Mouse (Mus musculus) forebrain, embryonic 14.5 days (tissue): Measurements from ENCODE around the gene Reep3. TPM values are rescaled to one million over a fixed set of nuclear protein-coding genes. Genes with fewer than 3 reads are reported as not detected.

Experiments
- ATAC-seq: fragments of 200-750 bp; cut with Nextera tagmentation; 2 replicates; pipeline ENCODE4 v1.8.0; 2017; ENCODE audit warnings: mild to moderate bottlenecking, moderate library complexity
- DNase-seq: peaks from one replicate; pipeline ENCODE4 v3.0.0-alpha.2; 2015; ENCODE audit warnings: low spot score
- H3K27ac ChIP-seq: fragments of 300-500 bp; sonication (generic); 2 replicates; pipeline ENCODE4 v1.5.1; 2014; ENCODE audit warnings: low read depth, mild to moderate bottlenecking, control low read depth, low read length, moderate library complexity
- H3K27me3 ChIP-seq: fragments of 300-500 bp; sonication (generic); replicated peaks from 2 replicates; pipeline ENCODE4 v1.6.1; 2014; ENCODE audit warnings: low read length, control low read depth, mixed read lengths; ENCODE audit not compliant: control insufficient read depth, insufficient read depth
- H3K36me3 ChIP-seq: fragments of 300-500 bp; sonication (generic); 2 replicates; pipeline ENCODE4 v1.6.1; 2014; ENCODE audit warnings: low read length, control low read depth; ENCODE audit not compliant: control insufficient read depth, insufficient read depth
- H3K4me1 ChIP-seq: fragments of 300-500 bp; sonication (generic); 2 replicates; pipeline ENCODE4 v1.6.1; 2014; ENCODE audit warnings: antibody characterized with exemption, low read length, control low read depth; ENCODE audit not compliant: control insufficient read depth, insufficient read depth
- H3K4me2 ChIP-seq: fragments of 300-500 bp; sonication (generic); 2 replicates; pipeline ENCODE4 v1.6.1; 2014; ENCODE audit warnings: mild to moderate bottlenecking, control low read depth, low read length
- H3K4me3 ChIP-seq: fragments of 300-500 bp; sonication (generic); 2 replicates; pipeline ENCODE4 v1.5.1; 2014; ENCODE audit warnings: low read depth, low read length, control low read depth
- H3K9ac ChIP-seq: fragments of 300-500 bp; sonication (generic); 2 replicates; pipeline ENCODE4 v1.6.1; 2014; ENCODE audit warnings: mild to moderate bottlenecking, low read length, control low read depth, moderate library complexity
- H3K9me3 ChIP-seq: fragments of 300-500 bp; sonication (generic); replicated peaks from 2 replicates; pipeline ENCODE4 v1.6.1; 2016; ENCODE audit warnings: low read length, control low read depth, mixed read lengths; ENCODE audit not compliant: control insufficient read depth
- WGBS: fragments of 180-500 bp; shearing (Covaris S2); extraction: QIAGEN DNeasy Blood & Tissue Kit; methylation state at CpG from one replicate; pipeline ENCODE4 v1.1.7; 2014; 5-methylcytosine and 5-hydroxymethylcytosine counted together
- polyA plus RNA-seq: library from polyadenylated mRNA; unstranded; fragments of >200 nt; fragmentation: Nextera tagmentation; extraction: Ambion mirVana; gene quantifications from 2 replicates; pipeline ENCODE4 v1.2.1, GENCODE M21; 2014

The Reep3 gene
- 26.7 and 28.6 TPM in 2 replicates for polyA plus RNA-seq

- under 1% methylated on average over 68 of the region's 97 CpGs for whole genome bisulfite sequencing
- Histone ChIP-seq H3K9me3 (no peaks in the 10 kb centered on the region), H3K4me1 (peaks cover 29% of the 10 kb centered on the region)
Measured at GRCm38 (mm10) chr10:67096621-67097436, at the start of gene Reep3. Gene Reep3, minus strand, starts transcription at chr10:67096945.

DNA sequence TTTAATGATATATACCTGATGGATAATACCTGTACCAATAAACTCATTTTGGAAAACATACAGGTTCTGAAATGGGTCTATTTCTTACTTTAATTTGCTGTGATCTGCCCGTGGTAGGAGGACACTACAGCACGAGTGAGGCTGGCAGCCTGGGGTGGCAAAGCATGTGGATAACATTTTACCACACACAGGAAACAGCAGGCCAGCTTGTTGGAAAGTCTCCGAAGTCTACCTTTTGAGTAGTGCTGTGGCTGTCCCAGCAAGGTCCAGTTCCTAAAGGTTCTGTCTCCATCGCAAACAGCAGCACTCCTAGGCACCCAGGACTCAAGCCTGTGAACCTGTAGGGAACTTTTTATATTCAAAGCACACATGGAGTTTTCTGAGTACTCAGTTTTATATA, 48.9 kb upstream of the Reep3 start:
- Histone ChIP-seq H3K4me1 (no peaks in the 10 kb centered on the region), H3K4me3 (no peak overlapping the region), H3K9me3 (no peaks in the 10 kb centered on the region), H3K36me3 (no peaks in the 10 kb centered on the region), H3K9ac (no peak overlapping the region), H3K27ac (no peak overlapping the region), H3K4me2 (no peak overlapping the region), H3K27me3 (no peaks in the 10 kb centered on the region)
- ATAC-seq (no peak), DNase-seq (no peak)
- 89% methylated on average over 4 of the region's 4 CpGs for WGBS

More at GRCm38 (mm10) chr10:67096621-67097436, at the start of gene Reep3:
- 0 out of 2 replicates have a peak, but pooled peaks cover 2% of the 10 kb centered on the region for H3K36me3 ChIP-seq
- DNase-seq (peak; percentile 74), ATAC-seq (peak; percentile 88)
- H3K27me3 ChIP-seq: no peaks in the 10 kb centered on the region
- peak within 1 kb of the TSS; percentile 92 for H3K4me3 ChIP-seq
- peak within 1 kb of the TSS; percentile 99 for H3K9ac ChIP-seq
- peak within 1 kb of the TSS; percentile 53 for H3K4me2 ChIP-seq
- H3K27ac ChIP-seq: peak within 1 kb of the TSS; percentile 100

- Histone ChIP-seq H3K9ac (no peak overlapping the region), H3K27ac (no peak overlapping the region), H3K36me3 (no peaks in the 10 kb centered on the region), H3K9me3 (no peaks in the 10 kb centered on the region), H3K4me3 (no peak overlapping the region), H3K27me3 (no peaks in the 10 kb centered on the region), H3K4me1 (no peaks in the 10 kb centered on the region), H3K4me2 (no peak overlapping the region)
- DNase-seq (no peak), ATAC-seq (no peak)
- WGBS: 66% methylated on average over 2 of the region's 2 CpGs
Measured at GRCm38 (mm10) chr10:67144269-67144668, 47.5 kb upstream of the Reep3 start.

- H3K9ac ChIP-seq: no peak overlapping the region
- ATAC-seq (no peak), DNase-seq (peak; percentile 21)
- H3K9me3 ChIP-seq: no peaks in the 10 kb centered on the region
- H3K4me3 ChIP-seq: no peak overlapping the region
- H3K36me3 ChIP-seq: no peaks in the 10 kb centered on the region
- no peaks in the 10 kb centered on the region for H3K27me3 ChIP-seq
- H3K27ac ChIP-seq: no peak overlapping the region
- no peaks in the 10 kb centered on the region for H3K4me1 ChIP-seq
- H3K4me2 ChIP-seq: no peak overlapping the region
Measured at GRCm38 (mm10) chr10:67143661-67144060, 46.9 kb upstream of the Reep3 start.

DNA sequence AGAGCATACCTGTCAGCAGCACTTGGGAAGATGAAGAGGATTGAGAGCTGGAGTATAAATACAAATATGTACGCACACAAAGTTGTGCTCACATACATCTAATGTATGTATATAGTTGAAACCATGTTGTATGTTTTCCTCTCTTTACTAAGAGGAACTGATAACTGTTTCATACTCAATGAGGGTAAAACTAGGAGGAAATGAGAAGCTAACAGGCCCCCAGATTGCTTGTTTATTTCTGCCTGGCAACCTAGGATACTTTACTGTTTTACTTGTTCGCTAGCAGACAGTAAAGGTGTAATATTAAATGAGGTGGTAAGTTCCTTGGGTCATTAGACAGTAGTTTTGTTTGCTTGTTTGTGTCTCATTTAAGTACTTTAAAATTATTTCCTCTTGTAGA, 40.7 kb upstream of the Reep3 start:
- H3K27ac ChIP-seq: no peak overlapping the region
- no peak for DNase-seq
- no peaks in the 10 kb centered on the region for H3K9me3 ChIP-seq
- no peaks in the 10 kb centered on the region for H3K4me1 ChIP-seq
- no peak overlapping the region for H3K4me2 ChIP-seq
- H3K9ac ChIP-seq: no peak overlapping the region
- ATAC-seq: no peak
- no peak overlapping the region for H3K4me3 ChIP-seq
- H3K27me3 ChIP-seq: no peaks in the 10 kb centered on the region
- 95% methylated on average over 2 of the region's 2 CpGs for WGBS
- H3K36me3 ChIP-seq: no peaks in the 10 kb centered on the region

DNA sequence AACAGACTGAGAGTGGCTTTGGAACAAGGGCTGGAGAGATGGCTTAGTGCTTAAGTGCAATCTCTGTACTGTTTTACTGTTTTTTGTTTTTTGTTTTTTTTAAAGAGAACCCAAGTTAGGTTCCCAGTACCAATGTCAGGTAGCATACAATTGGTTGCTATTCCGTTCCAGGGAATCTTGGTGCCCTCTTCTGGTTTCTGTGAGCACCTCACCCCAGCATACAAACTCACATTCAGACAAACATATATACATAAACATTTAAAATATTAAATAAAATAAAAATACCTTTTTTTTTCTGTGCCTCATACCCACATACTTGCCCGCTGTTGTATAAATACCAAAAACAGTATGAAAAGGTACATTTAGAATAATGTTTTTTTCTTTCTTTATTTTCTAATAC, 37.6 kb upstream of the Reep3 start:
- Histone ChIP-seq H3K9ac (no peak overlapping the region), H3K4me3 (no peak overlapping the region), H3K4me2 (no peak overlapping the region), H3K27me3 (no peaks in the 10 kb centered on the region), H3K27ac (no peak overlapping the region), H3K9me3 (no peaks in the 10 kb centered on the region), H3K4me1 (0 out of 2 replicates have a peak, but pooled peaks cover 2% of the 10 kb centered on the region), H3K36me3 (no peaks in the 10 kb centered on the region)
- ATAC-seq (no peak), DNase-seq (no peak)
- 91% methylated on average over 2 of the region's 2 CpGs for WGBS

- DNase-seq (no peak), ATAC-seq (no peak)
- no peaks in the 10 kb centered on the region for H3K27me3 ChIP-seq
- H3K4me1 ChIP-seq: peaks cover 2% of the 10 kb centered on the region; the same call in 1 of the 2 replicates
- no peak overlapping the region for H3K27ac ChIP-seq
- 88% methylated on average over 1 of the region's 1 CpGs for WGBS
- H3K9ac ChIP-seq: no peak overlapping the region
- H3K4me3 ChIP-seq: no peak overlapping the region
- H3K9me3 ChIP-seq: no peaks in the 10 kb centered on the region
- no peaks in the 10 kb centered on the region for H3K36me3 ChIP-seq
- H3K4me2 ChIP-seq: no peak overlapping the region
Measured at GRCm38 (mm10) chr10:67131709-67132108, 35.0 kb upstream of the Reep3 start.

- no peaks in the 10 kb centered on the region for H3K9me3 ChIP-seq
- H3K9ac ChIP-seq: no peak overlapping the region
- no peak overlapping the region for H3K4me2 ChIP-seq
- ATAC-seq (no peak), DNase-seq (no peak)
- peaks cover 5% of the 10 kb centered on the region; the same call in 1 of the 2 replicates for H3K4me1 ChIP-seq
- no peaks in the 10 kb centered on the region for H3K27me3 ChIP-seq
- WGBS: 44% methylated on average over 1 of the region's 1 CpGs
- no peaks in the 10 kb centered on the region for H3K36me3 ChIP-seq
- H3K27ac ChIP-seq: no peak overlapping the region
- H3K4me3 ChIP-seq: no peak overlapping the region
Measured at GRCm38 (mm10) chr10:67129531-67129930, 32.8 kb upstream of the Reep3 start.
